Mouse (Mus musculus) frontal cortex, postnatal 14 days (tissue): ENCODE measurements at regions not wholly inside any gene's neighbourhood (a gene's known extent, or its start where the extent isn't known, plus 50 kb on each side); places are given as distances from the start of the nearest gene placed in this dataset.
A peak's percentile ranks its signal among the peaks of the same experiment; 100 is the strongest.

Experiments
- DNase-seq, 2 experiments: peaks; one replicate each; pipeline ENCODE4 v3.0.0; 2022; ENCODE audit warnings: low spot score in 2 of 2

- DNase-seq: no peak
Measured at GRCm38 (mm10) chr4:142472332-142472731, 233.1 kb upstream of the Kazn start.

DNA sequence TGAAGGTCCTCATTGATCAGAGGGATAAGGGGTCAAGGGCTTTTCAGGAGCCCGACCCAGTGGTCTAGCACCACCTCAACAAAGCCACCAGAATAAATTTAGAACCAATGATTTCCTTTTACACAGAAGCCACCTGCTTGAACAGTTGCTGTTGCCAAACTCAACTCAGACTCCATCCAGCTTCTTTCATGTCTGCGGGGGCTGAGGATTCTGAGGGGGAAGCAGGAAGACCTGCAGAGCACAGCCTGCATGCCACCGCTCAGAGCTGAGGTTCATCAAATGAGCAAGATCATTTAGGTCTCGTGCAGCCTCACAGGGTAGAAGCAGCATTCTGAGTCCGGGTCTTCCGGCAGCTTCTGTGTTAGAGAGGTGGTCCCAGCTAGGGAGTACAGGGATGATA, 231.6 kb upstream of the Kazn start:
- DNase-seq: no peak

DNA sequence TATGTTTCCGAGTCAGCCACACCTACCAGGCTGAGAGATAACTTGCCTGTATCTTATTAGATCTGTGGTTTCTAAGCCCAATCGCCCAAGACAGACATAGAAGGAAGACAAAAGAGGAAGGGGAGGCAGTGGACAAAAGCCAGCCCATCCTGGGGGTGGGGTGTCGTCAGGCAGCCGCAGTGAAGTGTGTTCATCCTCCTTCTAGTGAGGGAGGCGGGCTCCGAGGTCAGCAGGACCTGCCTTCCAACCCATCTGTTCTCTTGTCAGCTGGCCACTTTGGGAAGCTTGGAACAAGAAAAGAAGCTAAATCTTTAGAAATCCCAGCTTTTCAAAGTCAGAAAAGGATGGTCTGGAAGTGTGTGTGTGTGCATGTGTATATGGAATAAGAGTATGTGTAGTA, 228.7 kb upstream of the Kazn start:
- DNase-seq: no peak

DNA sequence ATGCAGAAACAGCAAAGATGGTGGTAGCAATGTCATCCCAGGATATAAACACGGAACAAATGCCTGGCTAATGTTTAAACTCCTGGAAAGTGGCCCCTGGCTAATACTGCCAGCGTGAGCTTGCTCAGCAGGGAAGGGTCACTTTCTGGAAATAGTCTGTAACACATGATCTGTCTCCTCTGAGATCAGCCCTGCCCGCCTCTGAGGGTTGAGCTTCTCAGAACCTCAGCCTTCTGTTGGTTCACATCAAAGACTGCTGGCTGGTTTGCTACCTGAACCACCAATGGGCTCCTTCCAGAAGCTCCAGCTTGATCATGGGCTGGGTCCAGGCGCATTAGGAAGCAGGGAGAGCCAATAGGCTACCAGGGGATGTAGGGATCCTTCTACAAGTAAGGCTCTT, 226.0 kb upstream of the Kazn start:
- no peak for DNase-seq

DNA sequence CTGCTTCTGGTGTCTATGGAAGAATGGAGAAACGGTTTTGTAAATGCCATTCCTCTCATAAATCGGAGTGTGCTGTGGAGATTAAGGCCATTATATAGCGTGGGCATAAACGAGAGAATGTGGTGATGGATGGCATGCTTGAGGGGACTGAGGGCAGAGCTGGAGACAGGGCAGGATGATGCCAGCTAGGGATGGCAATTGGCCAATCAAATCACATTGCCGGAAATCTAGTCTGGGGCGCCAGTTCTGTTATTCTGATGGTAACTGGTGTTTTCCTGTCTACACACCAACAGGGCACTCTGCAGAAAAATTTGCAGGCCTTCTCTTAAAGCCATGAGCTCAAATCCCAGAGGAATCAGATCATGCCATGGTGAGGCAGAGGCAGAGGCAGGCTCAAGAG, 224.9 kb upstream of the Kazn start:
- DNase-seq: no peak

DNA sequence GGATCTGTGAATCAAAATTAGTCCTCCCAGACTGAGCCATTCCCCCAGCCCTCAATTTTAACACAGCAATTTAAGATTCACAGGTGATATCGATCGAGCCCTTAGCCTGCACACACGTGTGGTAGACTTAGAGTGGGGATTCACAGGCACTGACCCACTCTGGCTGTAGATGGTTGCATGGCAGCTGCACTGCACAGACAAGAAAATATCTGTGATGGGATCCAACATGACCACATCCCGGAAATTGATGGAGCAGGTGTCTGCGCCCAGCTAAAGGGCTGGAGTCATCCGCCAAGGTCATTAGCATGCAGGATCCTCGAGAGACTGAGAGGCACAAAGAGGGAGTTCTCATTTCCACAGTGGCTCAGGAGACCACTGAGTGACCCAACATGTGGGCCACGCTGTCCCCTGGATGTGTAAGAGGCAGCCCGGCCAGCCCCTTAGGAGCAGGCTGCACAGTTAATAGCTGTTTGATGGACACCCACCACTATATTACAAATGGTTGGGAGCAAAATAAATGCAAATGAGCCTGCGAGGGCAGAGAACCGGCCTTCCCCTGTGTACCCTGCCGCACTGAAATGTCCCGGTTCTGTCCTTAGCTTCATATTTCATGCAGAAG, 221.4 kb upstream of the Kazn start:
- DNase-seq: no peak

DNA sequence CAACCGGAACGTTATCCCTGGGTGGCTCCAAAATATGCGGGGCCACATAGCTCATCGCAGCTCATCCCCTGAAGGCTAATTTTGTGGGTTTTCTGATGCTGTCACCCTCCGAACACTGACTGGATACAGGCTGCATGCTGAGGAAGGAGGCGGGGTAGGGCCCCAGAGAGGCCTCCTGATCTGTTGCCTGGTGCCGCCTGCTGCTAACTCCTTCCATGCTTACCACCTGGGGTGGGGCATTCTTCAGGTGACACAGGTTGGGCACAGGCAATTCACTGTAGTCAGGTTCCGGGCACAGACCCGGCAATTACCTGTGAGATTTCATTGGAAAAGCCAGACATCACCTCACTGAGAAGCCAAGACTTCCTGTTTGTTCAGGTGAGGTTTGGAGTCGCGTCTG, 213.4 kb upstream of the Kazn start:
- no peak for DNase-seq

DNA sequence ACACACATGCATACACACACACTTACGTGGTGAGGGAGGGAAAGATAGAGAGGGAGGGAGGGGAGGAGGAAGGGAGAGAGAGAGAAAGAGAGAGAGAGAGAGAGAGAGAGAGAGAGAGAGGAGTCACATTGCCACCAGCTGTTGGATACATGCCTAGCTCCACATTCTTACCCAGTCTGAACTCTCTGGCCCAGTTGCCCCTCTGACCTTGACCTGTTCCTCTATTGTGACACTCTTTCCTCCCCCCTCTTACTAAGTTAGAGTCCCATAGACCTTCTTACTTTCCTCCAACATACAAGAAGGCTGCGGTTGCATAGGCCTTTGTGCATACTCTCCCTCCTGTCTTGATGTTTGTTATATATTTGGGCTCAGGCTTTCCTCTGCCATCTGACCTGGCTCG, 211.7 kb upstream of the Kazn start:
- no peak for DNase-seq

DNA sequence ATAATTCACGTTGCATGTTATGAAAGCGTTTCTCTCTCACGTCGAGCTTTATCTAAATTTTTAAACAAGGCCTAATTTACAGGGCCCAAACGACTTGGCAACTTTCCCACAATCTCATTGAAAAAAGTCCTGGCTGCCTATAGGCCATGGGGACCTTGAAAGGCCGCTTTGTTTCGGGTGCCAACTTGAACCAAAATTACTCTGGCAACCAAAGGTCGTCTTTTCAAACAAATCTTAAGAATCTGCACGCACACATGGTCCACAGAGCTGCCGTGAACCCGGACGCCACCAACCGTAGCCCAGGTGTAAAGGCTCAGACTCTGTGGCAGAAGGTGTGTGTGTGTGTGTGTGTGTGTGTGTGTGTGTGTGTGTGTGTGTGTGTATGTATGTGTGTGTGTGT, 210.5 kb upstream of the Kazn start:
- no peak for DNase-seq

DNA sequence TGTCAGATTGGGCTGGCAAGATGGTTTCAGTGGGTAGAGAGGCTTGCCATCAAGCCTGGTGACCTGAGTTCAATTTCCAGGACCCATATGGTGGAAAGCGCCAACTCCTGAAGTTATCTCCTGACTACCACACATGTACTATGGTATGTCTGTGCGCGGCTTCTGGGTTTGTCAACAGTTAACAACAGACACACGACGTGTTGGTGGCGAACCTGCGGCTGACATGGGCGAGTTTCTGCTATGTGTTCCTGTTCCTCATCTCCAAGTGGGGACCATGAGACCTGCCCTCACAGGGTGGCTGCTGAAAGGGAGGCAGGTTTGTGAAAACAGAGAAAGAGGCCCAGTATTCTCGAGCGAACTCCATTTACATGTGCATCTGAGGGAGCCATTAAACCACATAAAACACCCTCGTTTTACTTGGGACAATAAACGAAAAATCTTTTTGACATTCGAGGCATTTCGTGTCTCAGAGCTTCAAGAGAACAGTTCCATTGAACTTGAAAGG, 210.0 kb upstream of the Kazn start:
- DNase-seq: no peak

GRCm38 (mm10) chr4:142447529-142447928, 208.3 kb upstream of the Kazn start:
- DNase-seq: peak; percentile 26 to 58

DNA sequence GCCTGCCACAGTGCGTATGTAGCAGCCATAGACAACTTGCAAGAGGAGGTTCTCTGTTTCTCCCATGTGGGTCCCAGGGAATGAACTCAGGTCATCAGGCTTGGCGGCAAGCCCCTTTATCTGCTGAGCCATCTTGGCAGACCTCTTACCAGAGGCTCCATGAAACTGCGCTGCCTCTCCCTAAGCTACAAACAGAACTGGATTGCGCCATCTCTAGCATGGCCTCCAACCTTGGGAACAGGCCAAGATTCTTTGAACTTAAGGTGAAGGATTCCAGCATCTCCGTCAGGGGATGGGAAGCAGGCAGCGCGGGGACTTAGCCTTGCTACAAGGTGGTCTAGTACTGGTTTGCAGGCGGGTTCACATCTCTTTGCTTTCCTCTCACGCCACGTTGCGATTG, 201.8 kb upstream of the Kazn start:
- no peak for DNase-seq

- no peak for DNase-seq
Measured at GRCm38 (mm10) chr4:142439450-142440183, 200.4 kb upstream of the Kazn start.

- DNase-seq: no peak
Measured at GRCm38 (mm10) chr4:142424596-142424995, 185.4 kb upstream of the Kazn start.

- no peak for DNase-seq
Measured at GRCm38 (mm10) chr4:142420427-142420826, 181.2 kb upstream of the Kazn start.

GRCm38 (mm10) chr4:142414874-142415273, 175.7 kb upstream of the Kazn start:
- DNase-seq: no peak

DNA sequence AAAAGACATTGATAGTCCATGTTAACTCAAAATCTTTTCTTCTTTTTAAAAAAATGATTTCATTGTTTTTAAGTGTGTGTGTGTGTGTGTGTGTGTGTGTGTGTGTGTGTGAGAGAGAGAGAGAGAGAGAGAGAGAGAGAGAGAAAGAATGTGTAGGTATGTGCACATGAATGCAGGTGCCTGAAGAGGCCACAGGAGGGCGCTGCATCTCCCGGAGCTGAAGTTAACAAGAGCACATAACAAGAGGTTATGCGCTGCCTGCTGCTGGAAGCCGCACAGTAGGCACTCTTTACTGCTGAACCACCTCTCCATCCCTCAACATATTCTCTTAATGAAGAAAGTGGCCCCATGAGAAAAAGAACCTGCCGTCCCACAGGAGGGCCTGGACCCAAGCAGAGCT, 172.6 kb upstream of the Kazn start:
- no peak for DNase-seq

- DNase-seq: peak; percentile 57 to 72
Measured at GRCm38 (mm10) chr4:142410596-142411573, 171.7 kb upstream of the Kazn start.

- DNase-seq: no peak
Measured at GRCm38 (mm10) chr4:142397858-142398257, 158.7 kb upstream of the Kazn start.

- DNase-seq: peak; percentile 33 to 51
Measured at GRCm38 (mm10) chr4:142392924-142393323, 153.7 kb upstream of the Kazn start.

DNA sequence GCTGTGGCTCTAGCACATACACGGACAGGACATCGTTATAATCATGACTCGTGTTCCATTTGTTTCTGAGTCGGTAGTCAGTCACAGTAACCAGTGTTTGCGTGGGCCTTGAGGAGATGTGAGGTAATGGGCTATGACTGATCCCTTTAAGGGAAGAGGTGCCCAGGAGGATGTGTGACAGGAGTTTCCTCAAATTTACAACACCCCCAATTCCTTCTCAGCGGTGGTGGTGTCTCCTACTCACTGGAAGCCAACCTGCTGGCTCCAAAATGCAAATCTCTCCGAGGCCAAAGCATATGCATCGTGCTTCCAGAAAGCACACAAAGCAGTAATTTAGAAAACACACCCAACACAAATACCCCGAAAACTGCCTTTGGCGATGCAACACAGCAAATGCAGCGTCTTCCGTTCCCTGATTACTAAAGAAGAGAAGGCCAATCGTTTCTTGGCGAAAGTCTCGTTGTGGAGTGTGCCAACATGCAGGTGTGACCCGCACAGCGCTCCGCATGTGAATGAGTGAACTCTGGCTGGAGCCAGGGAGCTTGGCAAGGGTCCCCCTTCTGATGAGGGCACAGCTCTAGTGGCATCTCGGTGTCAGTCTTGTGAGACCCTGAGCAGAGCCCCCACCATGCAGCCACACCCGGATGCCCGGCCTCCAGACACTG, 151.5 kb upstream of the Kazn start:
- DNase-seq: no peak

DNA sequence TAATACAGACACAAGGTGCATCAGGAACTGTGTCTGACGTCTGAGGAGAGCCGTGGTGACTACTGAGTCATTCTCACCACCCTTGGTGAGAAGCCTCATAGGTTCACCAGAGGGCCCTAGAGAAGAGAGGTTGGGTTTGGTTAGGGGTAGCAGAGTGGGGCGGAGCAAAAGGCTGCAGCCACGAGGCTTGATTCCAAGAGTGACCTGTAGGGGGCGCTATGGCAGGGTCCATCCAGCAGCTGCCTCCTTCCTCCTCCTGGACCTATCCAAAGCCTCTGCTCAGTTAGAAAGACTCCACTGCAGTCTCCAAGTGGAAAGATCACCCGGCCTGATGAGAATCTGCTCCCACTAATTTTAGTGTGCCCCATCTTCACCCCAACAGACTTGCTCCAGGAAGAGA, 149.3 kb upstream of the Kazn start:
- no peak for DNase-seq
